Mouse (Mus musculus) G1E (cell line): Measurements from ENCODE around the gene Gng12.

Source experiments
- CTCF ChIP-seq: IDR thresholded peaks from 2 replicates; pipeline ENCODE4 v1.5.1; 2012; ENCODE audit warnings: low read depth, low read length, inconsistent platforms, mixed read lengths
- GATA1 ChIP-seq: IDR thresholded peaks from 2 replicates; pipeline ENCODE4 v1.6.1; 2012; ENCODE audit warnings: borderline replicate concordance, low read length, inconsistent platforms, mixed read lengths
- GATA2 ChIP-seq: IDR thresholded peaks from 2 replicates; pipeline ENCODE4 v1.6.1; 2012; ENCODE audit warnings: low read depth, low read length, inconsistent platforms, borderline replicate concordance

GRCm38 (mm10) chr6:67038964-67039363, 142.8 kb downstream of the Gng12 start:
- no peak for TF ChIP-seq CTCF
- TF ChIP-seq GATA2: no peak
- TF ChIP-seq GATA1: no peak
